Mouse (Mus musculus) small intestine, adult 2 months (tissue): ENCODE measurements around the gene Hint3.

Experiments
- CTCF ChIP-seq: fragments of 200-500 bp; IDR thresholded peaks from 2 replicates; pipeline ENCODE4 v1.5.1; 2012; ENCODE audit warnings: low read depth, mild to moderate bottlenecking, control low read depth, inconsistent platforms, low read length, moderate library complexity, mixed read lengths; ENCODE audit not compliant: insufficient replicate concordance, insufficient read length; ENCODE audit errors: extremely low read depth
- POLR2A ChIP-seq: fragments of 200-500 bp; IDR thresholded peaks from 2 replicates; pipeline ENCODE4 v1.6.1; 2012; ENCODE audit warnings: low read depth, mild to moderate bottlenecking, control low read depth, inconsistent platforms, low read length, moderate library complexity

DNA sequence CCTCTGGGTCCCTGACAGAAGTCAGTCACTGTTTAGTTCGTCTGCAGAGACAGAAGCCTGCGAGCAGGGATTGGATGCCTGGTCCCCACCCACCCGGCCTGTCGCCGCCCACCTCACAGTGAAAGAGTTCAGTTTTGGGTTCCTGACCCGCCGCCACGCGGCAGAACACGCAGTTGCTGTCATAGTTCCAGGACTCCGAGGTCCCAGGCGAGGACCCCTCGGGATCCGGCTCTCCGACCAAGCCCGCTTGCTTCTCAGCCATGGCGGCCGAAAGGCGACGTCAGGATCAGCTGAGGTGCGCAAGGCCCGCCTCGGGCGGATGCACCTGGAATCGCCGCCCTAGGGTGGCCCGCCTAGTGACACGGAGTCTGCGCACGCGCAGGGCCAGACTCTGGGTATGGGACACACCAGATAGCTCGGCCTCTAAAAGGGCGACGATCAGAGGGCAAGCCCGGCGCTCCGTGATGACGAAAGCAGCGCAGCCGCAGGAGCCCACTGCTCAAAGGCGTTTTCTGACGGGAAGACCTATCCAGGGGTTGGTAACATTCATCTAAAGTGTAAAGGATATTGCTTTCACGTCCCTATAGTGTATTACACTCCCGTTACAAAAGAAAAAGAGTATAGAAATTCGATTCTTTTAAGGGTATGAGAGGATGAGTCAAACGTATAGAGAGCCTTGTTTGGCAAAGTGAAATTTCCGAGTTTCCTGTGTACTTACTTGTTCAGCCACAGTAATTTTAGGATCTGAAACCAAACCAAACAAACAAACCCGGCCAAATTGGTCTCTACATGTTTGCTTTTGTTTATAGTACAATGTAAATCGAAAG lies 11.1 kb downstream of the Hint3 start:
- TF ChIP-seq POLR2A (peak; percentile 71), CTCF (peak; percentile 25; the same call in 1 of the 2 replicates)
